Mouse (Mus musculus): ENCODE results near the gene Il13. TPM values are rescaled to one million over a fixed set of nuclear protein-coding genes. Genes with fewer than 3 reads are reported as not detected.

Gene Il13
- polyA plus RNA-seq, 1 experiment, result not detected

GRCm38 (mm10) chr11:53662794-53663674 lies 28.5 kb upstream of the Il13 start:
- TF ChIP-seq POLR2A (IDR thresholded peaks at IDR 0.05; ENCODE audit: borderline replicate concordance, insufficient read depth, low read length), result no peak
- TF ChIP-seq CTCF (IDR thresholded peaks at IDR 0.05; ENCODE audit: borderline replicate concordance, insufficient read depth, low read depth, low read length), result no peak
- WGBS, result 37% methylated on average over 14 of the region's 14 CpGs
- Histone ChIP-seq H3K27me3 (ENCODE audit: control insufficient read depth, insufficient read depth, low read length) (no peaks in the 10 kb centered on the region), H3K4me1 (ENCODE audit: control insufficient read depth, insufficient read depth, low read length) (peaks cover 3% of the 10 kb centered on the region), H3K27ac (ENCODE audit: insufficient read depth, low read length) (no peak overlapping the region), H3K4me3 (replicated peaks; ENCODE audit: insufficient read depth, low read depth, low read length) (no peak overlapping the region)
- peak in 1 of 2 experiments; percentile 6 for DNase-seq

GRCm38 (mm10) chr11:53657828-53658227 lies 23.3 kb upstream of the Il13 start:
- no peak overlapping the region for H3K27ac ChIP-seq (ENCODE audit: insufficient read depth, low read length)
- TF ChIP-seq CTCF (IDR thresholded peaks at IDR 0.05; ENCODE audit: borderline replicate concordance, insufficient read depth, low read depth, low read length) (no peak), POLR2A (IDR thresholded peaks at IDR 0.05; ENCODE audit: borderline replicate concordance, insufficient read depth, low read length) (no peak)
- H3K4me3 ChIP-seq (replicated peaks; ENCODE audit: insufficient read depth, low read depth, low read length), result no peak overlapping the region
- no peaks in the 10 kb centered on the region for H3K27me3 ChIP-seq (ENCODE audit: control insufficient read depth, insufficient read depth, low read length)
- 90% methylated on average over 6 of the region's 6 CpGs for WGBS
- no peak for DNase-seq
- no peaks in the 10 kb centered on the region for H3K4me1 ChIP-seq (ENCODE audit: control insufficient read depth, insufficient read depth, low read length)

- H3K4me1 ChIP-seq (ENCODE audit: control insufficient read depth, insufficient read depth, low read length), result no peaks in the 10 kb centered on the region
Measured at GRCm38 (mm10) chr11:53657381-53657780, 22.9 kb upstream of the Il13 start.

GRCm38 (mm10) chr11:53656558-53657202 lies 22.2 kb upstream of the Il13 start:
- no peak for DNase-seq

More at GRCm38 (mm10) chr11:53657381-53657780, 22.9 kb upstream of the Il13 start:
- Histone ChIP-seq H3K27me3 (ENCODE audit: control insufficient read depth, insufficient read depth, low read length) (no peaks in the 10 kb centered on the region), H3K27ac (ENCODE audit: insufficient read depth, low read length) (no peak overlapping the region), H3K4me3 (replicated peaks; ENCODE audit: insufficient read depth, low read depth, low read length) (no peak overlapping the region)
- no peak for TF ChIP-seq POLR2A (IDR thresholded peaks at IDR 0.05; ENCODE audit: borderline replicate concordance, insufficient read depth, low read length)
- DNase-seq, result no peak
- WGBS, result 86% methylated on average over 8 of the region's 8 CpGs

GRCm38 (mm10) chr11:53655043-53655442 lies 20.5 kb upstream of the Il13 start:
- no peaks in the 10 kb centered on the region for H3K4me1 ChIP-seq (ENCODE audit: control insufficient read depth, insufficient read depth, low read length)
- no peak overlapping the region for H3K4me3 ChIP-seq (replicated peaks; ENCODE audit: insufficient read depth, low read depth, low read length)
- no peaks in the 10 kb centered on the region for H3K27me3 ChIP-seq (ENCODE audit: control insufficient read depth, insufficient read depth, low read length)
- H3K27ac ChIP-seq (ENCODE audit: insufficient read depth, low read length), result no peak overlapping the region
- 89% methylated on average over 5 of the region's 5 CpGs for WGBS
- no peak for DNase-seq
- TF ChIP-seq POLR2A (IDR thresholded peaks at IDR 0.05; ENCODE audit: borderline replicate concordance, insufficient read depth, low read length) (no peak), CTCF (IDR thresholded peaks at IDR 0.05; ENCODE audit: borderline replicate concordance, insufficient read depth, low read depth, low read length) (no peak)

More at GRCm38 (mm10) chr11:53656558-53657202, 22.2 kb upstream of the Il13 start:
- Histone ChIP-seq H3K4me3 (replicated peaks; ENCODE audit: insufficient read depth, low read depth, low read length) (no peak overlapping the region), H3K27ac (ENCODE audit: insufficient read depth, low read length) (no peak overlapping the region), H3K4me1 (ENCODE audit: control insufficient read depth, insufficient read depth, low read length) (no peaks in the 10 kb centered on the region), H3K27me3 (ENCODE audit: control insufficient read depth, insufficient read depth, low read length) (no peaks in the 10 kb centered on the region)
- WGBS, result 90% methylated on average over 9 of the region's 9 CpGs
- TF ChIP-seq CTCF (IDR thresholded peaks at IDR 0.05; ENCODE audit: borderline replicate concordance, insufficient read depth, low read depth, low read length) (no peak), POLR2A (IDR thresholded peaks at IDR 0.05; ENCODE audit: borderline replicate concordance, insufficient read depth, low read length) (no peak)

- Histone ChIP-seq H3K27me3 (ENCODE audit: control insufficient read depth, insufficient read depth, low read length) (no peaks in the 10 kb centered on the region), H3K4me3 (replicated peaks; ENCODE audit: insufficient read depth, low read depth, low read length) (no peak overlapping the region), H3K4me1 (ENCODE audit: control insufficient read depth, insufficient read depth, low read length) (no peaks in the 10 kb centered on the region), H3K27ac (ENCODE audit: insufficient read depth, low read length) (no peak overlapping the region)
- no peak for DNase-seq
- 90% methylated on average over 2 of the region's 2 CpGs for WGBS
- TF ChIP-seq CTCF (IDR thresholded peaks at IDR 0.05; ENCODE audit: borderline replicate concordance, insufficient read depth, low read depth, low read length) (no peak), POLR2A (IDR thresholded peaks at IDR 0.05; ENCODE audit: borderline replicate concordance, insufficient read depth, low read length) (no peak)
Measured at GRCm38 (mm10) chr11:53652427-53652826, 17.9 kb upstream of the Il13 start.

GRCm38 (mm10) chr11:53651441-53651840 lies 16.9 kb upstream of the Il13 start:
- TF ChIP-seq CTCF (IDR thresholded peaks at IDR 0.05; ENCODE audit: borderline replicate concordance, insufficient read depth, low read depth, low read length) (no peak), POLR2A (IDR thresholded peaks at IDR 0.05; ENCODE audit: borderline replicate concordance, insufficient read depth, low read length) (no peak)
- no peak for DNase-seq
- no peaks in the 10 kb centered on the region for H3K27me3 ChIP-seq (ENCODE audit: control insufficient read depth, insufficient read depth, low read length)
- WGBS, result 93% methylated on average over 4 of the region's 4 CpGs
- no peaks in the 10 kb centered on the region for H3K4me1 ChIP-seq (ENCODE audit: control insufficient read depth, insufficient read depth, low read length)
- no peak overlapping the region for H3K27ac ChIP-seq (ENCODE audit: insufficient read depth, low read length)
- no peak overlapping the region for H3K4me3 ChIP-seq (replicated peaks; ENCODE audit: insufficient read depth, low read depth, low read length)

GRCm38 (mm10) chr11:53644017-53644416 lies 9.5 kb upstream of the Il13 start:
- no peak for DNase-seq
- no peak for TF ChIP-seq POLR2A (IDR thresholded peaks at IDR 0.05; ENCODE audit: borderline replicate concordance, insufficient read depth, low read length)
- no peak for TF ChIP-seq CTCF (IDR thresholded peaks at IDR 0.05; ENCODE audit: borderline replicate concordance, insufficient read depth, low read depth, low read length)
- Histone ChIP-seq H3K4me1 (ENCODE audit: control insufficient read depth, insufficient read depth, low read length) (no peaks in the 10 kb centered on the region), H3K4me3 (replicated peaks; ENCODE audit: insufficient read depth, low read depth, low read length) (no peak overlapping the region), H3K27me3 (ENCODE audit: control insufficient read depth, insufficient read depth, low read length) (no peaks in the 10 kb centered on the region), H3K27ac (ENCODE audit: insufficient read depth, low read length) (no peak overlapping the region)
- 64% methylated on average over 5 of the region's 5 CpGs for WGBS
